Mouse (Mus musculus) erythroid progenitor cell, adult 5-6 weeks (primary cell): ENCODE data around the gene Phip. TPM values are rescaled to one million over a fixed set of nuclear protein-coding genes. Genes with fewer than 3 reads are reported as not detected.

Source experiments
- total RNA-seq, 2 experiments: library from RNA; stranded (forward) in 1 of 2; stranded (reverse) in 1 of 2; fragments of 150-400 nt in 1 of 2; fragments of 186-747, 209-891 nt in 1 of 2; gene quantifications; 2 replicates each; pipeline versions ENCODE4 v1.2.3 to v1.2.4; 2015 to 2017; ENCODE audit warnings: low replicate concordance in 2 of 2

Phip gene
- total RNA-seq, 2 experiments from 2014 or later, result 143 to 174 TPM

Other genes starting within 250 kb of the Phip start
- gene Irak1bp1, start 146.0 kb downstream of the Phip start, total RNA-seq (2015; ENCODE audit: low replicate concordance), result not detected in 2 replicates
- 1.1 TPM in 1 of 2 replicates, not detected in the other for gene Irak1bp1, start 146.0 kb downstream of the Phip start, total RNA-seq (2017; ENCODE audit: low replicate concordance)
- gene Hmgn3, start 171.2 kb upstream of the Phip start, total RNA-seq (2015; ENCODE audit: low replicate concordance), result 10.8 and 16.8 TPM in 2 replicates
- 4.4 TPM in 1 of 2 replicates, not detected in the other for gene Hmgn3, start 171.2 kb upstream of the Phip start, total RNA-seq (2017; ENCODE audit: low replicate concordance)